Mouse (Mus musculus): ENCODE measurements around the gene Tmem262. TPM values are rescaled to one million over a fixed set of nuclear protein-coding genes. Genes with fewer than 3 reads are reported as not detected.

Gene Tmem262
- polyA plus RNA-seq, 1 experiment from 2014 or later, result not detected

GRCm38 (mm10) chr19:6082156-6082555 lies 2.3 kb downstream of the Tmem262 start, which contains the start of gene Gm28374:
Gene Gm28374, minus strand, starts transcription at chr19:6082256.
- ATAC-seq (ENCODE audit: low FRiP score, low read depth), result no peak
- Histone ChIP-seq H3K4me1 (peaks cover 22% of the 10 kb centered on the region), H3K9me3 (no peaks in the 10 kb centered on the region), H3K27ac (no peak within 1 kb of the TSS), H3K27me3 (replicated peaks) (no peaks in the 10 kb centered on the region), H3K9ac (no peak within 1 kb of the TSS), H3K4me3 (no peak within 1 kb of the TSS), H3K36me3 (peaks cover 29% of the 10 kb centered on the region), H3K4me2 (replicated peaks) (no peak within 1 kb of the TSS)
- 92% methylated on average over 9 of the region's 9 CpGs for WGBS

- H3K9ac ChIP-seq, result peak within 1 kb of the TSS; percentile 73
- WGBS, result under 1% methylated on average over 58 of the region's 58 CpGs
- no peak within 1 kb of the TSS for H3K27ac ChIP-seq
- H3K36me3 ChIP-seq, result peaks cover 41% of the 10 kb centered on the region
- H3K4me3 ChIP-seq, result peak within 1 kb of the TSS; percentile 71
- peak; percentile 86 for ATAC-seq (ENCODE audit: low FRiP score, low read depth)
- peaks cover 22% of the 10 kb centered on the region for H3K4me1 ChIP-seq
- peak within 1 kb of the TSS; percentile 84 for H3K4me2 ChIP-seq (replicated peaks)
- no peaks in the 10 kb centered on the region for H3K27me3 ChIP-seq (replicated peaks)
- H3K9me3 ChIP-seq, result no peaks in the 10 kb centered on the region
Measured at GRCm38 (mm10) chr19:6084478-6085248, 4.8 kb downstream of the Tmem262 start, which contains the start of the genes Zfpl1 and Cdca5. Gene Zfpl1, minus strand, starts transcription at chr19:6084956. Gene Cdca5, plus strand, starts transcription at chr19:6084983.

DNA sequence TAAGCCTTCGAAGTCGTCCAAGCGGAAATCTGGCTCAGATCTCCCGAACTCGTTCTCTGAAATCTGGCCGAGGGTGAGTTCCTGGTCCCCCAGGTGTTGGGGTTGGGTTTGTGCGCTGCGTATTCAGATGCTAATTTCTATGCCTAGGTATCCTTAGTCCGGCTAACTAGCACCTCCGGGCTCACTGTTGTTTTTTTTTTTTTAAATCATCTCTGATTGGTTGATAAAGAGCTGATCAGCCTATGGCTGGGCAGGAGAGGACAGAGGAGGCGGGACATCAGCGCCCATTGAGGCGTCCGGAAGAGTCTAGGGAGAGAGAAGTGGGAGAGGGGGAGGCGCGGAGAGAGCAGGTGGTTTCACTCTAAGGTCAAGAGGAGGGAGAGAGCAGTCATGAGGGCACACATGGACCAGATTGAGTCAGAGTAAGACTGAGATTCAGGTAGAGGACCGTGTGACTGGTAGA lies 5.6 kb downstream of the Tmem262 start:
- Histone ChIP-seq H3K4me1 (peaks cover 22% of the 10 kb centered on the region), H3K36me3 (peaks cover 41% of the 10 kb centered on the region), H3K9ac (peak overlapping the region; percentile 44; the same call in 1 of the 2 replicates), H3K4me3 (peak overlapping the region; percentile 71), H3K27me3 (replicated peaks) (no peaks in the 10 kb centered on the region), H3K27ac (no peak overlapping the region), H3K4me2 (replicated peaks) (peak overlapping the region; percentile 84), H3K9me3 (no peaks in the 10 kb centered on the region)
- under 1% methylated on average over 17 of the region's 17 CpGs for WGBS
- peak; percentile 86 for ATAC-seq (ENCODE audit: low FRiP score, low read depth)

DNA sequence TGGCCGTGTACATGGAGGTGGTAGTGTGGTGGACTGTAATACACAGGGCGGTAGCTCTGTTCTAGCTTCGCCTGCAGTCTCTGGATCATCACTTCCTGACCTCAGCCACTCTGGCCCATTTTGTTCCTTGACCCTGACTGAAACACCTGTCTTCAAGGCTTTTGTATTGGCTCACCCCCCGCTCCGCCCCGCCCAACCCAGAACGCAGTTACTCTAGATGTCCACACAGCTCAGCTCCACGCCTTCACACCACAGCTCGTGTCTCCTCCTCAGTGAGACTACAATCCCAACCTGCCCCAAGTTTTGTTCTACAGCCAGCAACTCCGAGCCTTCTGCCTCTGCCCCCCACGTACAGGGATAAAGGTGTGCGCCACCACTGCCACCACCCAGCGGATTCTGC lies 9.0 kb downstream of the Tmem262 start:
- H3K27me3 ChIP-seq (replicated peaks), result no peaks in the 10 kb centered on the region
- ATAC-seq (ENCODE audit: low FRiP score, low read depth), result no peak
- peaks cover 17% of the 10 kb centered on the region for H3K4me1 ChIP-seq
- H3K9ac ChIP-seq, result no peak overlapping the region
- H3K4me2 ChIP-seq (replicated peaks), result no peak overlapping the region
- H3K4me3 ChIP-seq, result no peak overlapping the region
- H3K9me3 ChIP-seq, result no peaks in the 10 kb centered on the region
- H3K27ac ChIP-seq, result no peak overlapping the region
- peaks cover 42% of the 10 kb centered on the region for H3K36me3 ChIP-seq
- 93% methylated on average over 13 of the region's 13 CpGs for WGBS

DNA sequence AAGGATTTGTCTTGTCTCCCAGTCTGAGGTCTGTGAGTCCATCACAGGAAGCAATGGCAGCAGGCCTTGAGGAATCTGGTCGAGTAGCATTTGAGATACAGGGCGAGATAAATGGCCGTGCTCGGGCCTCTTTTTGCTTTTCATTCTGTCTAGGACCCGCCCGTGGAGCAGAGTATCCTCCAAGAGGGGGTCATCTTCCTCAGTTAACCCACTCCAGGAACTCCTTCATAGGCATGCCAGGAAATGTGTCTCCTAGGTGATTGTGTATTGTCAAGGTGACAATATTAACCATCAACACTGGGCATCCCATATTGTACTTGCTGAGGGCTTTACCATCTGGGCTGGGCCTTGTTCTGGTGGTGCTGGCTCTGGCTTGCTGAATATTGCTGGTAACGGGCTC lies 14.3 kb downstream of the Tmem262 start, which contains the start of gene AC131692.1:
AC131692.1 (plus strand) TSS at position 301 of the 400 bp plus-strand sequence.
- Histone ChIP-seq H3K36me3 (peaks cover 47% of the 10 kb centered on the region), H3K27ac (no peak within 1 kb of the TSS), H3K4me3 (no peak within 1 kb of the TSS), H3K4me1 (no peaks in the 10 kb centered on the region), H3K4me2 (replicated peaks) (no peak within 1 kb of the TSS), H3K9me3 (no peaks in the 10 kb centered on the region), H3K9ac (no peak within 1 kb of the TSS), H3K27me3 (replicated peaks) (no peaks in the 10 kb centered on the region)
- ATAC-seq (ENCODE audit: low FRiP score, low read depth), result no peak
- WGBS, result 92% methylated on average over 7 of the region's 7 CpGs

GRCm38 (mm10) chr19:6097847-6098246 lies 18.0 kb downstream of the Tmem262 start:
- Histone ChIP-seq H3K4me1 (no peaks in the 10 kb centered on the region), H3K27me3 (replicated peaks) (no peaks in the 10 kb centered on the region), H3K4me2 (replicated peaks) (no peak overlapping the region), H3K9me3 (no peaks in the 10 kb centered on the region), H3K9ac (no peak overlapping the region), H3K27ac (no peak overlapping the region), H3K36me3 (peaks cover 23% of the 10 kb centered on the region; the same call in 1 of the 2 replicates), H3K4me3 (no peak overlapping the region)
- no peak for ATAC-seq (ENCODE audit: low FRiP score, low read depth)
- 95% methylated on average over 3 of the region's 3 CpGs for WGBS

DNA sequence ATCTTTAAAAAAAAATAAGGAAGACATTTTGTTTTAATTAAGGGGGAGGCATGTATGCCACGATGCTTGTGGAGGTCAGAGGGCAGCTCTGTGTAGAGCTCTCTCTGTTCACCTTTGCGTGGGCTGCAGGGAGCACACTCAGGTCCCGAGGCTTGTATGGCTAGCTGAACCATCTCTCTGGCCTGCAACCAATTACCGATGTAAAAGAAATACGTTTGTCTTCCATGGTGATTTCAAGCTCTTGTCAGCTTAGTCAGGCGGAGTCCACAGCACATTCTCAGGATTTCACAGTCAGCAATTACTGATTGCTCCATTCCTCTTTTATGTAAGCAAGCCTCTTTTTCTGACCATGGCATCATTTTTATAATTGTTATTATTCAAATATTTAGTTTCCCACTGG lies 21.4 kb downstream of the Tmem262 start:
- no peak overlapping the region for H3K27ac ChIP-seq
- no peak overlapping the region for H3K9ac ChIP-seq
- H3K27me3 ChIP-seq (replicated peaks), result no peaks in the 10 kb centered on the region
- no peak overlapping the region for H3K4me3 ChIP-seq
- no peak overlapping the region for H3K4me2 ChIP-seq (replicated peaks)
- no peaks in the 10 kb centered on the region for H3K4me1 ChIP-seq
- WGBS, result 51% methylated on average over 6 of the region's 6 CpGs
- ATAC-seq (ENCODE audit: low FRiP score, low read depth), result no peak
- no peaks in the 10 kb centered on the region for H3K9me3 ChIP-seq
- peaks cover 6% of the 10 kb centered on the region; the same call in 1 of the 2 replicates for H3K36me3 ChIP-seq

- no peaks in the 10 kb centered on the region for H3K9me3 ChIP-seq
- no peak overlapping the region for H3K4me2 ChIP-seq (replicated peaks)
- no peak overlapping the region for H3K4me3 ChIP-seq
- no peak overlapping the region for H3K27ac ChIP-seq
- WGBS, result 85% methylated on average over 6 of the region's 6 CpGs
- H3K27me3 ChIP-seq (replicated peaks), result no peaks in the 10 kb centered on the region
- no peak for ATAC-seq (ENCODE audit: low FRiP score, low read depth)
- H3K4me1 ChIP-seq, result no peaks in the 10 kb centered on the region
- peaks cover 6% of the 10 kb centered on the region; the same call in 1 of the 2 replicates for H3K36me3 ChIP-seq
- H3K9ac ChIP-seq, result no peak overlapping the region
Measured at GRCm38 (mm10) chr19:6102169-6102853, 22.5 kb downstream of the Tmem262 start.

DNA sequence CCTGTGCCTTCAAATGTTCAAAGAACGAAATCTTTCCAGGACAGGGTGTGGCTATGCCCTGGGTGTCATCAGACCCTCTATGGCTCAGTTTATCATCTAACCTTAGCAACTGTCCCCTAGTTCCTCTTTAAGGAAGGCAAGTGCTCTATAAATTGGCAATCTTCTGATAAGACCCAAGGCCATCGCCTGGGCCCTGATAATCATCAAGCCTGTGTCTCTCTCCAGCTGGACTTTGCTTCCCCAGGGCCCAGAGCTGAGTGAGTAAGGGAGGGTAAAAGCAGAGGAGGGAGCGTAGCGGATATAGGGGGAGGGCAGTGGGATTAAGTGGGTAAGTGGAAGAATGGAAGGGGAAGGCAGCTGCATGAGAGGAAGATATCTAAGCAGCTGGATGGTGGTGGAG lies 24.6 kb downstream of the Tmem262 start:
- Histone ChIP-seq H3K4me3 (no peak overlapping the region), H3K36me3 (no peaks in the 10 kb centered on the region), H3K4me2 (replicated peaks) (no peak overlapping the region), H3K9me3 (no peaks in the 10 kb centered on the region), H3K27ac (no peak overlapping the region), H3K9ac (no peak overlapping the region), H3K27me3 (replicated peaks) (no peaks in the 10 kb centered on the region), H3K4me1 (no peaks in the 10 kb centered on the region)
- no peak for ATAC-seq (ENCODE audit: low FRiP score, low read depth)
- WGBS, result 93% methylated on average over 4 of the region's 4 CpGs

DNA sequence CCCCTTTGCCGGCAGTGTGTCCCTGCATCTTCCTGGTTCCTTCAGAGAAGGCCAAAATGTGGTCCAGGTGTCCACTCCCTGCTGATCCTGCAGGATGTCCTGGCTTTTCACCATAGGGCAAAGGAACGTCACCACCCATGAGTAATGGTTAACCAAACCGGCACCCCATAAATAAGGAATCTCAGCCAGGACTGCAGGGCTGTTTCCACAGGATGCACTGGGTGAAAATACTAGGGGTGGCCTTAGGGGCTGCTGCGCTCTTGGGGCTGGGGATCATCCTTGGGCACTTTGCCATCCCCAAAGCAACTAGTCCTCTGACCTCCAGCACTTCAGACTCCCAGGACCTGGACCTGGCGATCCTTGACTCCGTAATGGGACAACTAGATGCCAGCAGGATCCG lies 25.8 kb downstream of the Tmem262 start, which contains the start of gene Naaladl1:
Naaladl1 (plus strand) TSS at position 197 of the 400 bp plus-strand sequence.
- Histone ChIP-seq H3K4me2 (replicated peaks) (no peak within 1 kb of the TSS), H3K9ac (no peak within 1 kb of the TSS), H3K36me3 (no peaks in the 10 kb centered on the region), H3K27ac (no peak within 1 kb of the TSS), H3K27me3 (replicated peaks) (no peaks in the 10 kb centered on the region), H3K4me1 (no peaks in the 10 kb centered on the region), H3K9me3 (no peaks in the 10 kb centered on the region), H3K4me3 (no peak within 1 kb of the TSS)
- 89% methylated on average over 7 of the region's 7 CpGs for WGBS
- no peak for ATAC-seq (ENCODE audit: low FRiP score, low read depth)

DNA sequence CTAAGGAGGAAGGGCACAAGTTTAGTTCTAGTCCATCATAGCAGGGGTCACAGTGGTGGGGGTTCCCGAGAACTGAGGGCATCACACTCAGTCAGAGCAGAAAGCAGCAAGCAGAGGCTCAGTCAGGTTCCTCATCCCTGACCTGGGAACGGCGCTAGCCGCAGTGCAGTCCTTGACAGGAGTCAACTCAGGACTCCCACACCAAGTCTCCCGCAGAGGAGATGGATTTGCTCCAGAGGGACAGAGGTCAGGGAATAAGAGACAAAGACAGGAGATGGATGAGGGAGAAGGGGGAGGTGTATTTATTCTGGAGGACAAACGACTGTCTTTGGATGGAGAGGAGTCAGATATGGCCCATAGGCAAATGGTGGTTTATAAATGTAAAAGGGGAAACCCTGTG lies 33.3 kb downstream of the Tmem262 start:
- Histone ChIP-seq H3K4me3 (no peak overlapping the region), H3K36me3 (peaks cover 29% of the 10 kb centered on the region), H3K27ac (no peak overlapping the region), H3K4me1 (peaks cover 15% of the 10 kb centered on the region), H3K9me3 (no peaks in the 10 kb centered on the region), H3K27me3 (replicated peaks) (no peaks in the 10 kb centered on the region), H3K4me2 (replicated peaks) (no peak overlapping the region), H3K9ac (no peak overlapping the region)
- WGBS, result 70% methylated on average over 6 of the region's 6 CpGs
- ATAC-seq (ENCODE audit: low FRiP score, low read depth), result no peak

All from neural tube, embryonic 12.5 days (tissue).